27 mouse cellular contexts compared by ENCODE assay signal in genomic region chr14:72091579-72091978, GRCm38 (mm10).
DNase-seq lines count a peak whose midpoint lies in the region; ATAC-seq and TF ChIP-seq lines count a peak whose summit lies in the region.
"Had no signal": no experiment of that assay in that cellular context is flagged by ENCODE, and none has a peak within 500 bp of the region (broad histone marks: within the 10 kb centered on the region; RNA-seq: fewer than 3 reads in every experiment).

No protein-coding gene starts in this region.

- no peak overlapping the region for H3K4me3 ChIP-seq in lung, embryonic 14.5 days (ENCODE audit: low read depth, low read length)
- no peak overlapping the region for H3K4me3 ChIP-seq in lung, postnatal 0 days (ENCODE audit: low read depth, low read length)
- no peak overlapping the region for H3K4me3 ChIP-seq in hindbrain, embryonic 14.5 days (replicated peaks; ENCODE audit: low read length)
- H3K4me3 ChIP-seq: embryonic facial prominence, embryonic 13.5 days; embryonic facial prominence, embryonic 15.5 days; erythroblast, embryonic 14.5 days; forebrain, embryonic 10.5 days; forebrain, embryonic 12.5 days had no signal

- no peak for DNase-seq in frontal cortex, postnatal 25 days (ENCODE audit: low spot score in 2 of 2)
- peak; percentile 30 for DNase-seq in lung, embryonic 14.5 days
- no peak for DNase-seq in lung, postnatal 0 days (ENCODE audit: low spot score)
- DNase-seq in hindbrain, embryonic 14.5 days (ENCODE audit: low spot score): no peak
- DNase-seq: adrenal gland, adult 8-10 months; adrenal gland, postnatal 14 days; adrenal gland, postnatal 36 days; B cell, adult 2 months; cerebellum, adult 11 months; cerebellum, adult 18-20 months; cerebellum, adult 8-10 months; cerebellum, adult 9-11 months; cerebellum, postnatal 14 days; cerebellum, postnatal 36 days; embryo, embryonic 11 days had no signal

- TF ChIP-seq EP300 in lung, postnatal 0 days (IDR thresholded peaks at IDR 0.05): no peak

- no peak overlapping the region for H3K4me2 ChIP-seq in lung, embryonic 14.5 days
- H3K4me2 ChIP-seq in lung, postnatal 0 days (replicated peaks; ENCODE audit: low read depth, low read length): no peak overlapping the region
- no peak overlapping the region for H3K4me2 ChIP-seq in hindbrain, embryonic 14.5 days (replicated peaks)
- H3K4me2 ChIP-seq: embryonic facial prominence, embryonic 13.5 days; embryonic facial prominence, embryonic 15.5 days; forebrain, embryonic 12.5 days had no signal

- H3K9me3 ChIP-seq in lung, embryonic 14.5 days (ENCODE audit: low read depth, low read length): no peaks in the 10 kb centered on the region
- no peaks in the 10 kb centered on the region for H3K9me3 ChIP-seq in lung, postnatal 0 days (ENCODE audit: low read length)
- no peaks in the 10 kb centered on the region for H3K9me3 ChIP-seq in hindbrain, embryonic 14.5 days (ENCODE audit: control insufficient read depth, low read length)
- H3K9me3 ChIP-seq: embryonic facial prominence, embryonic 13.5 days; embryonic facial prominence, embryonic 15.5 days; forebrain, embryonic 10.5 days; forebrain, embryonic 12.5 days; G1E had no signal

- TF ChIP-seq CTCF in lung, embryonic 14.5 days (IDR thresholded peaks at IDR 0.05; ENCODE audit: low read depth): no peak
- no peak for TF ChIP-seq CTCF in lung, postnatal 0 days (IDR thresholded peaks at IDR 0.05)

- H3K27me3 ChIP-seq in lung, embryonic 14.5 days (ENCODE audit: insufficient read depth, low read length): no peaks in the 10 kb centered on the region
- H3K27me3 ChIP-seq in lung, postnatal 0 days (replicated peaks; ENCODE audit: insufficient read depth, low read length): no peaks in the 10 kb centered on the region
- no peaks in the 10 kb centered on the region for H3K27me3 ChIP-seq in hindbrain, embryonic 14.5 days (ENCODE audit: control insufficient read depth, insufficient read depth, low read length)
- H3K27me3 ChIP-seq: embryonic facial prominence, embryonic 13.5 days; embryonic facial prominence, embryonic 15.5 days; forebrain, embryonic 12.5 days; Patski had no signal

- no peak overlapping the region for H3K27ac ChIP-seq in lung, embryonic 14.5 days (ENCODE audit: low read depth)
- H3K27ac ChIP-seq in lung, postnatal 0 days (ENCODE audit: low read length): no peak overlapping the region
- H3K27ac ChIP-seq in hindbrain, embryonic 14.5 days: no peak overlapping the region
- H3K27ac ChIP-seq: embryonic facial prominence, embryonic 13.5 days; embryonic facial prominence, embryonic 15.5 days; forebrain, embryonic 10.5 days; forebrain, embryonic 12.5 days had no signal

- 51% methylated on average over 2 of the region's 2 CpGs for WGBS in lung, embryonic 14.5 days
- 65% methylated on average over 2 of the region's 2 CpGs for WGBS in lung, postnatal 0 days
- WGBS in hindbrain, embryonic 14.5 days: 80% methylated on average over 2 of the region's 2 CpGs

- no peaks in the 10 kb centered on the region for H3K36me3 ChIP-seq in lung, embryonic 14.5 days (ENCODE audit: insufficient read depth)
- no peaks in the 10 kb centered on the region for H3K36me3 ChIP-seq in lung, postnatal 0 days (ENCODE audit: insufficient read depth, low read length)
- no peaks in the 10 kb centered on the region for H3K36me3 ChIP-seq in hindbrain, embryonic 14.5 days (replicated peaks; ENCODE audit: control insufficient read depth, insufficient read depth)
- H3K36me3 ChIP-seq: embryonic facial prominence, embryonic 13.5 days; embryonic facial prominence, embryonic 15.5 days; forebrain, embryonic 10.5 days; forebrain, embryonic 12.5 days; G1E had no signal

- ATAC-seq in frontal cortex, adult (ENCODE audit: low TSS enrichment): peak; percentile 94
- ATAC-seq in lung, embryonic 14.5 days (ENCODE audit: insufficient read depth): no peak
- no peak for ATAC-seq in lung, postnatal 0 days
- ATAC-seq in hindbrain, embryonic 14.5 days (ENCODE audit: low FRiP score): no peak
- ATAC-seq: activated CD4-positive, CD25-positive, alpha-beta regulatory T cell, adult 4 months; CD4-positive, CD25-positive, alpha-beta regulatory T cell, adult 4 months; forebrain, embryonic 14.5 days; forebrain, embryonic 16.5 days; Patski had no signal

- no peak overlapping the region for H3K9ac ChIP-seq in lung, embryonic 14.5 days
- H3K9ac ChIP-seq in lung, postnatal 0 days (replicated peaks; ENCODE audit: low read depth): no peak overlapping the region
- H3K9ac ChIP-seq in hindbrain, embryonic 14.5 days: no peak overlapping the region
- H3K9ac ChIP-seq: embryonic facial prominence, embryonic 13.5 days; embryonic facial prominence, embryonic 15.5 days; forebrain, embryonic 12.5 days had no signal

- H3K4me1 ChIP-seq in lung, embryonic 14.5 days (ENCODE audit: insufficient read depth): no peaks in the 10 kb centered on the region
- H3K4me1 ChIP-seq in lung, postnatal 0 days (ENCODE audit: insufficient read depth, low read depth, low read length): no peaks in the 10 kb centered on the region
- no peaks in the 10 kb centered on the region for H3K4me1 ChIP-seq in hindbrain, embryonic 14.5 days (replicated peaks; ENCODE audit: control insufficient read depth, insufficient read depth, low read length)
- H3K4me1 ChIP-seq: embryonic facial prominence, embryonic 13.5 days; embryonic facial prominence, embryonic 15.5 days; forebrain, embryonic 10.5 days; forebrain, embryonic 12.5 days had no signal
